Mouse (Mus musculus) ES-CJ7 (cell line): ENCODE data around the gene H2al1n.
"Not testable (repeated sequence)": the region's sequence is repeated elsewhere in the genome, so short reads cannot be mapped to it uniquely, and the experiment has no call there.

ENCODE experiments used
- DNase-seq: peaks from one replicate; pipeline ENCODE4 v3.0.0; 2011; ENCODE audit warnings: low read depth, low spot score

Gene H2al1n

DNA sequence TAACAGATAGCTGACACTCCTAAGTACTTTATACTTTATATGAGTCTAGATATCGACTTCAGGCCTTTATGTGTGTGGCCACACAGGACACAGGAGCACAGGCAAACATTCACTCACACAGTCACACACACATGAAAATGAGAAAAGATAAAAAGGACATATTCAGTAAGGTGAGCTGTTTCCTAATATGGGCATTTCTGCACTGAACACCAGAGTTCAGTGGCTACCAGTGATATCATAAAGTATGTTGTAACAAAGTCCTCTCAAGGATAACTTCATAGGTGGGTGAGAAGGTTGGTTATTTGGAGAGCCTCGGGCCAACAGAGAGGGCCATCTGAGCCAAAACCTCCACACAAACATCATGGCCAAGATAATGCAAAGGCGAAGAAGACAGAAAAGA, at the start of gene H2al1n:
TSS of gene H2al1n (plus strand) at position 301 of the 400 bp plus-strand sequence.
- DNase-seq: not testable (repeated sequence)

- no peak for DNase-seq
Measured at GRCm38 (mm10) chrX:14199284-14199683, 11.7 kb upstream of the H2al1n start.

GRCm38 (mm10) chrX:14206112-14206875, 4.7 kb upstream of the H2al1n start:
- DNase-seq: no peak

- no peak for DNase-seq
Measured at GRCm38 (mm10) chrX:14229218-14229617, 18.3 kb downstream of the H2al1n start.

GRCm38 (mm10) chrX:14259597-14260239, 48.8 kb downstream of the H2al1n start:
- DNase-seq: no peak
